Mouse (Mus musculus) forebrain, embryonic 13.5 days (tissue): ENCODE data around the gene Wipf1. TPM values are rescaled to one million over a fixed set of nuclear protein-coding genes. Genes with fewer than 3 reads are reported as not detected.
A peak's percentile ranks its signal among the peaks of the same experiment; 100 is the strongest.

Source experiments
- ATAC-seq: fragments of 200-750 bp; cut with Nextera tagmentation; 2 replicates; pipeline ENCODE4 v1.8.0; 2017
- H3K27ac ChIP-seq: fragments of 300-500 bp; sonication (generic); 2 replicates; pipeline ENCODE4 v1.5.1; 2015; ENCODE audit warnings: inconsistent platforms, mild to moderate bottlenecking, moderate library complexity
- H3K27me3 ChIP-seq: fragments of 300-500 bp; sonication (generic); 2 replicates; pipeline ENCODE4 v1.6.1; 2015; ENCODE audit warnings: mild to moderate bottlenecking, inconsistent platforms
- H3K36me3 ChIP-seq: fragments of 300-500 bp; sonication (generic); 2 replicates; pipeline ENCODE4 v1.6.1; 2015; ENCODE audit warnings: mild to moderate bottlenecking, inconsistent platforms; ENCODE audit not compliant: poor library complexity, severe bottlenecking
- H3K4me1 ChIP-seq: fragments of 300-500 bp; sonication (generic); 2 replicates; pipeline ENCODE4 v1.6.1; 2015; ENCODE audit warnings: inconsistent platforms
- H3K4me2 ChIP-seq: fragments of 300-500 bp; sonication (generic); 2 replicates; pipeline ENCODE4 v1.6.1; 2015; ENCODE audit warnings: inconsistent platforms, mild to moderate bottlenecking, moderate library complexity
- H3K4me3 ChIP-seq: fragments of 300-500 bp; sonication (generic); 2 replicates; pipeline ENCODE4 v1.5.1; 2015; ENCODE audit warnings: mild to moderate bottlenecking, inconsistent platforms
- H3K9ac ChIP-seq: fragments of 300-500 bp; sonication (generic); 2 replicates; pipeline ENCODE4 v1.6.1; 2015; ENCODE audit warnings: mild to moderate bottlenecking, inconsistent platforms
- H3K9me3 ChIP-seq: fragments of 300-500 bp; sonication (generic); replicated peaks from 2 replicates; pipeline ENCODE4 v1.6.1; 2016; ENCODE audit warnings: inconsistent platforms
- WGBS: fragments of 180-500 bp; shearing (Covaris S2); methylation state at CpG from one replicate; pipeline ENCODE4 v1.1.7; 2015; 5-methylcytosine and 5-hydroxymethylcytosine counted together
- polyA plus RNA-seq: library from polyadenylated mRNA; unstranded; fragments of >200 nt; fragmentation: Nextera tagmentation; extraction: Ambion mirVana; gene quantifications from 2 replicates; pipeline ENCODE4 v1.2.1, GENCODE M21; 2015

Gene Wipf1
- polyA plus RNA-seq, 1 experiment from 2014 or later, result 2.4 TPM

DNA sequence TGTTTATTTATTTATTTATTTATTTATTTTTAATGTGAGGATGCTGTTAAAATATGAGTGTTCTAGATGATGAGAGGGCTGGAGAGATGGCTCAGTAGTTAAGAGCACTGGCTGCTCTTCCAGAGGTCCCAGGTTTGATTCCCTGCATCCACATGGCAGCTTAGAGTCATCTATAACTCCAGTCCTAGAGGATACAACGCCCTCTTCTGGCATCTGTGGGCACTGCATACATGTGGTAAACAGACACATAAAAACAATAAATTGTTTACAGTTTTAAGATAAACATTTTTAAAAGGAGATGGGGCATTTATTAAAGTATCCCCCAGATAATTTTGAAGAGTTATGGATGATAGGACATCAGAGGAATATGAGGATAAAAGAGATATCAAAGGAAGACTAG lies 10.2 kb upstream of the Wipf1 start:
- Histone ChIP-seq H3K4me2 (no peak overlapping the region), H3K9me3 (no peaks in the 10 kb centered on the region), H3K36me3 (no peaks in the 10 kb centered on the region), H3K9ac (no peak overlapping the region), H3K27me3 (peaks cover 2% of the 10 kb centered on the region; the same call in 1 of the 2 replicates), H3K27ac (no peak overlapping the region), H3K4me1 (0 out of 2 replicates have a peak, but pooled peaks cover 6% of the 10 kb centered on the region), H3K4me3 (no peak overlapping the region)
- no peak for ATAC-seq
- 32% methylated on average over 1 of the region's 1 CpGs for WGBS

DNA sequence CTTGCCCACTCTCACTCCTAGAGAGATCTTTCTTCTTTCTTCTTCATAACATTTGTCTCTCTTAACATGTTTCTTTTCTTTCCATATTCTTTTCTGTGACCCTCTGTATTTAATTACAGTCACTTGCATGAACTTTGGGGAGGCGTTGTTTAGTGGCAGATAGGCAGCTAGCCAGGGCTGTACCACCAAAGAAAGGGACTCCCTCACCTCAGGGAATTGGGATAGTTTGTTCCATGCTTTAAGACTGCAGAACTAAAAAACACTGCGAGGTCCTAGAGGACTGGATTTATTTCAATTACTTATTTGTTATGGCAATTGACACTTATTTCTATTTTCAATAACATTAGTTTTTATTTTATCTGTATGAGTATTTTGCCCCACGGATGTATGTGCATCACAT lies 9.6 kb upstream of the Wipf1 start:
- H3K4me1 ChIP-seq, result 0 out of 2 replicates have a peak, but pooled peaks cover 6% of the 10 kb centered on the region
- H3K27ac ChIP-seq, result no peak overlapping the region
- H3K9ac ChIP-seq, result no peak overlapping the region
- no peak overlapping the region for H3K4me3 ChIP-seq
- 88% methylated on average over 3 of the region's 3 CpGs for WGBS
- H3K4me2 ChIP-seq, result no peak overlapping the region
- H3K27me3 ChIP-seq, result peaks cover 2% of the 10 kb centered on the region; the same call in 1 of the 2 replicates
- H3K36me3 ChIP-seq, result no peaks in the 10 kb centered on the region
- H3K9me3 ChIP-seq, result no peaks in the 10 kb centered on the region
- ATAC-seq, result no peak

DNA sequence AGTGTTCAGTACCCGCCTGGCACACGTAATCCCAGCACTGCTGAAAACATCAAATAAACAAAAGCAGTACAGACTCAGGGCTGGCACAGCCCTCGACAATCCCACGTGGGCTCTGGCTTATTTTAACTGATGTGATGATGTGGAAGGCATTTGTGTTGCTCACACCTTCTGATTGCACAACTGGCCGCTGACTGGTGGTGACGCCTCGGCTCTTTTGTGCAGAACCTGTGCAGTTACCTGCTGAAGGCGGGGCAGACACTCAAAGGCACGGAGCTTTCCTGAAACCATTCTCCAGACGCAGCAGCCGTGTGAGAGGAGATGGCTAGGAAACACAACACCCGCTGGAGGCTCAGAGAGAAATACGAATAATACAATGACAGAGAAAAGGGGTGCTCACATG lies 9.1 kb upstream of the Wipf1 start:
- H3K4me3 ChIP-seq, result no peak overlapping the region

DNA sequence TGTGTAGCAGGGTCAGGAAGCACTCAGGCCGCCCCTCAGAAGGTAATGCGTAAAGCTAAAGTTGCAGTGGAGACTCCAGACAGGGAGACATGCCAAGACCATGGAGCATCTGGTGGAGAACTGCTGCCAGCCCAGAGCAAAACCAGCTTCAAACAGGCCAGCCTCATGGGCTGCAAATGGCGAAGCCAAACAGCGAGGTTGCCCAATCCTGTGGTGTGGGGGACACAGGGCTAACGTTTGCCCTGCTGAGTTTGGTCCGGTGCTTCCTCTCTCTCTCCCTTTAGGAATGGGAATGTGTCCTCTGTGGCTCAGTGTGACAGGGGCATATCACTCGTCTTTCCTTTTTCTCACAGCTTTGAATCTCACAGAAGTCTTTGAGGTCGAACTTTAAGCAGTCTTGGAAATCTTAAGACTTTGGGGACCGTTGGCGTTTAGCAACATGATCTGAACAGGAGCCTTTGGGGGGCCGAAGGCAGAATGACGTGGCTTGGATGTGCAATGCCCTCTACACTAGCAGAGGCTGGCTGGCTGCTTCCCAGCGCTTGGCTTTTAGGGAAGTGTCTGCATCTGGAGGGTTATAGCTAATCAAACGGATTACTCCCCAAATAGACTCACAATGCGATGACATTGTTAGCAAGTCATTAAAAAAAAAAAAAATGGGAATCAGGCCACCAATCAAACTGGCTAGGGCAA lies 6.7 kb upstream of the Wipf1 start:
- no peaks in the 10 kb centered on the region for H3K36me3 ChIP-seq
- 84% methylated on average over 15 of the region's 15 CpGs for WGBS
- no peak overlapping the region for H3K27ac ChIP-seq
- no peak overlapping the region for H3K4me2 ChIP-seq
- 0 out of 2 replicates have a peak, but pooled peaks cover 6% of the 10 kb centered on the region for H3K4me1 ChIP-seq
- H3K9me3 ChIP-seq, result no peaks in the 10 kb centered on the region
- H3K4me3 ChIP-seq, result no peak overlapping the region
- H3K27me3 ChIP-seq, result peaks cover 2% of the 10 kb centered on the region; the same call in 1 of the 2 replicates
- ATAC-seq, result no peak
- H3K9ac ChIP-seq, result no peak overlapping the region

More for the DNA sequence above, 9.1 kb upstream of the Wipf1 start:
- Histone ChIP-seq H3K4me1 (0 out of 2 replicates have a peak, but pooled peaks cover 6% of the 10 kb centered on the region), H3K4me2 (no peak overlapping the region), H3K9me3 (no peaks in the 10 kb centered on the region), H3K27me3 (peaks cover 2% of the 10 kb centered on the region; the same call in 1 of the 2 replicates), H3K9ac (no peak overlapping the region), H3K36me3 (no peaks in the 10 kb centered on the region), H3K27ac (no peak overlapping the region)
- ATAC-seq, result no peak
- WGBS, result 83% methylated on average over 13 of the region's 13 CpGs

DNA sequence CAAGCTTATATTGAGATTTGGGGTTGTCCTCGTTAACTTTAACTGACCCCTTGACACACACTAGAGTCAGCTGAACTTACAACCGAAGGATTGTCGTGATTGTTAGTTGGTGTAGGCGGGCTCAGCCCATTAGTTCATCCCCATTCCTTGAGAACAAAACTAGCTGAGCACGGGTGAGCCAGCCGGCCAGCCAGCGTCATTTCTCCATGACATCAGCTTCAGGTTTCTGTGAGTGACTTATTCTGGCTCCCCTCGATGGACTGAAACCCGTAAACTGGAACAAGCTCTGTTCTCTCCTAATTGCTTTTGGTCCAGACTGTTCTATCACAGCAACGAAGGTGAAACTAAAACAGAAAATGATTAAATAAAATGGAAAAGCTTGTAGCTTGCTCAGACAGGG lies 5.2 kb upstream of the Wipf1 start:
- ATAC-seq, result no peak
- WGBS, result 58% methylated on average over 10 of the region's 10 CpGs
- peaks cover 6% of the 10 kb centered on the region; the same call in 1 of the 2 replicates for H3K27me3 ChIP-seq

DNA sequence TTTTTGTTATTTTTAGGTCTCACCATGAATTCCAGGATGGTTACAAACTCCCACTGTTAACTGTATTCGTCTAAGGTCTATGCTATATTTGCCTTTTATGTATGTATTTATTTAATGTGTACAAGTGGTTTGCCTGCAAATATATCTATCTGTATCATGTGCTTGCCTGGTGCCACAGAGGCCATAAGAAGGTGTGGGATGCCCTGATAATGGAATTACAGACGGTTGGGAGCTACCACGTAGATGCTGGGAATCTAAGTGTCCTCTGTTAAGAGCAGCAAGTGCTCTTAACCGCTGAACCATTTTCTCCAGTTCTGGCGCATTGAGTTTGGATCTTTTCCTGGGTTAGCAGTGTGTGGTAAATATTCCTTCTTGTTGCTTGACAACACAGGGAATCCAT lies 953 bp upstream of the Wipf1 start:
- Histone ChIP-seq H3K4me2 (no peak overlapping the region), H3K9ac (no peak overlapping the region), H3K4me1 (peaks cover 14% of the 10 kb centered on the region), H3K27me3 (peaks cover 10% of the 10 kb centered on the region; the same call in 1 of the 2 replicates), H3K9me3 (no peaks in the 10 kb centered on the region), H3K36me3 (no peaks in the 10 kb centered on the region), H3K4me3 (no peak overlapping the region), H3K27ac (no peak overlapping the region)
- WGBS, result 77% methylated on average over 5 of the region's 5 CpGs
- ATAC-seq, result no peak

More for the DNA sequence above, 5.2 kb upstream of the Wipf1 start:
- no peaks in the 10 kb centered on the region for H3K9me3 ChIP-seq
- no peak overlapping the region for H3K4me2 ChIP-seq
- H3K27ac ChIP-seq, result no peak overlapping the region
- no peaks in the 10 kb centered on the region for H3K36me3 ChIP-seq
- no peak overlapping the region for H3K9ac ChIP-seq
- peaks cover 4% of the 10 kb centered on the region for H3K4me1 ChIP-seq
- no peak overlapping the region for H3K4me3 ChIP-seq

DNA sequence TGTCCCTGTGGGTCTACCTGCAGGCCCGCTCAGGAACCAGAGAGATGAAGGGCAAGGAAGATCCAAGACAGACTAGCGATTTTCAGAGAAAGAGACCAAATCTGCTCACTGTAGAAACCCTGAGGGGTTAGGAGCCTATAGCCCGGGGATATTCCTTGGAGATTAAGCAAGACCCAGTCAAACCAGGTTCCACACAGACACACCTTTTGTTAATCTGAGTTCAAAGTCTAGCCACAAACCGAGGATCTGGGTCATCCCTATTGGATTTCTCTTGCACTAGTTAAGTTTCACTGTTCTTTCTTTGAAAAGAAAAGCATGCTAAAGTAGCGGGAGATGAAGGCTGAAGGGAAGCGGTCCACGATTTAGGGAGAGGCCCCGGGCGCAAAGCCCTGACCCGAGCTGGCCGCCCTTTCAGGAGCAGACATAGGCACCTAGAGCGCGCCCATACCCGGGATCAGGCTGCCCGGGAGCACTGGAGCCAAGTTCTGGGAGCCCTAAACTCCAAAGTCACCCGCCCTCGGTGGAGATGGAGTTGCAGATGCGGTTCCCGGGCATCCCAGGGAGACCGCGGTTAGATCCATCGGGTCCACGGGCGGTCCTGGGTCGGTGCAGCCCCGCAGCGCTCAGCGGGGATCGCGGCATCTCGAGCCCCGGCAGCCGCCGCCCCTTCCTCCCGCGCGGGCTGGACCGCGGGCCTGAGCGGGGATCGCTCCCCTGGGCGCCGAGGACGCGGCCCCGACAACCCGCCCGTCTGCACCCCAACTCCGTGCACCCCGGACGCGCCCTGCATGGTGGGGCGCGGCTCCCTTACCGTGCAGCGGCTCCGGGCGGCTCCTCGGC lies 798 bp downstream of the Wipf1 start:
- WGBS, result 2% methylated on average over 58 of the region's 59 CpGs
- peak; percentile 82 for ATAC-seq
- H3K36me3 ChIP-seq, result no peaks in the 10 kb centered on the region
- peaks cover 10% of the 10 kb centered on the region; the same call in 1 of the 2 replicates for H3K27me3 ChIP-seq
- peak overlapping the region; percentile 83 for H3K9ac ChIP-seq
- peak overlapping the region; percentile 78 for H3K4me3 ChIP-seq
- H3K4me1 ChIP-seq, result peaks cover 14% of the 10 kb centered on the region
- no peaks in the 10 kb centered on the region for H3K9me3 ChIP-seq
- no peak overlapping the region; the same call in none of the 2 replicates for H3K27ac ChIP-seq
- H3K4me2 ChIP-seq, result peak overlapping the region; percentile 94

DNA sequence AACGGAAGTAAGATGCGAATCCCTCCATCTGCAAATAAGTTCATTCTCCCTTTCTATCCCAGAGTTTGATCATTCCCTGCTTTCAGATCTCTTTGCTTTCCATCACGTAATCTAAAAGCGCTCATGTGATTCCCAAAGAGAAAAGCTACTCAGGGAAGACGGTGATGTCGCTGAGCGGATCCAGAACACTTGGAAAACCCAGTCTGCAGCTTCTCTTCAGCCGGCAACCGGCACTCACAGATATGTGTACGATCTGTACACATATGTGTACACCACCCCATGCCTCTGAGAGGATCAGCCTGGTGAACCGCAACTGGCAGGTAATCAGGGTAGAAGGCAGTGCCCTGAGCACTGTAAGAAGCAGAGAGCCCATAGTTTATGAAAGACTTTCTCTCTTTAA lies 1.6 kb downstream of the Wipf1 start:
- Histone ChIP-seq H3K4me3 (no peak overlapping the region), H3K27me3 (peaks cover 10% of the 10 kb centered on the region; the same call in 1 of the 2 replicates), H3K4me1 (peaks cover 14% of the 10 kb centered on the region), H3K27ac (no peak overlapping the region), H3K9me3 (no peaks in the 10 kb centered on the region), H3K36me3 (no peaks in the 10 kb centered on the region), H3K4me2 (peak overlapping the region; percentile 94), H3K9ac (no peak overlapping the region)
- no peak for ATAC-seq
- WGBS, result 85% methylated on average over 11 of the region's 11 CpGs

DNA sequence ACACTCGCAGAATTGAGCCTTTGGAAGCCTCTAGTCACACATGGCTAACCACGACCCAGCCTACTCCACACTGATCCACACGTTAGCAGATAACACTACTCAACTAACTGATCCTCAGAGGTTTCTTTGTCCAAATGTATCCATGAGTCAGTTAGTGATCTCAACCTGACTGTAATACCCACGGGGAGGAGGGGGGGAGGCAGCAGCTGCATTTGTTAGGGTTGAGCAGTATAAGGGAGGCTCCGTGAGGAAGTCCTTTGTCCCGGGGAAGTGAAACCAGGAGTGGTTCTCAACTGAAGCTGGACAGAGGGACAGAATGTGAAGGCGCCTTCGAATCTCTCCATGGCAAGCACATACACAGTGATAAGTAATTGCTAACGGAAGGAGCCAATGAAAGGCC lies 2.8 kb downstream of the Wipf1 start:
- Histone ChIP-seq H3K4me3 (no peak overlapping the region), H3K9me3 (no peaks in the 10 kb centered on the region), H3K9ac (no peak overlapping the region), H3K4me2 (no peak overlapping the region), H3K27me3 (peaks cover 10% of the 10 kb centered on the region; the same call in 1 of the 2 replicates), H3K27ac (no peak overlapping the region), H3K36me3 (no peaks in the 10 kb centered on the region), H3K4me1 (peaks cover 22% of the 10 kb centered on the region)
- WGBS, result 81% methylated on average over 9 of the region's 9 CpGs
- no peak for ATAC-seq

DNA sequence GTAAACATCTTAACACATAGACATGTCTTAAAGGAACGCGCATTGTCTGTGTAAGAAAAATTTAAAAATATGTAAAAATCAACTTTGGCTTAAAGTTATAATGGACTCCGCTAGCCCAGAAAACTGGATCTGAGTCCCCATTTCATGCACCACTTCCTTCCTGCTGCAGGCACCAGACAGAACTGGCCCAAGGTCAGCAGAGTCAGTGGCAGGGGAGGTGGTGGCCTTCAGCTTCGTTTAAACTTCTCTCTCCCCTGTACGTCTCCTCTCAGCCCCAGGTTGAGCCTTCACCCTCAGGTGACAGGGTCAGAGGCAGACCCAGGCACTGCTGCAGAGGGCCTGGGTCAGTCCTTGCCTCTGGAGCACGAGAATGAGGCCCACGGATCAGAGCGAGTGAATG lies 6.6 kb downstream of the Wipf1 start:
- no peaks in the 10 kb centered on the region for H3K36me3 ChIP-seq
- no peak overlapping the region for H3K27ac ChIP-seq
- peaks cover 9% of the 10 kb centered on the region; the same call in 1 of the 2 replicates for H3K4me1 ChIP-seq
- ATAC-seq, result no peak
- no peak overlapping the region for H3K4me3 ChIP-seq
- no peak overlapping the region for H3K4me2 ChIP-seq
- peaks cover 5% of the 10 kb centered on the region; the same call in 1 of the 2 replicates for H3K27me3 ChIP-seq
- no peaks in the 10 kb centered on the region for H3K9me3 ChIP-seq
- no peak overlapping the region for H3K9ac ChIP-seq
- 75% methylated on average over 8 of the region's 8 CpGs for WGBS

DNA sequence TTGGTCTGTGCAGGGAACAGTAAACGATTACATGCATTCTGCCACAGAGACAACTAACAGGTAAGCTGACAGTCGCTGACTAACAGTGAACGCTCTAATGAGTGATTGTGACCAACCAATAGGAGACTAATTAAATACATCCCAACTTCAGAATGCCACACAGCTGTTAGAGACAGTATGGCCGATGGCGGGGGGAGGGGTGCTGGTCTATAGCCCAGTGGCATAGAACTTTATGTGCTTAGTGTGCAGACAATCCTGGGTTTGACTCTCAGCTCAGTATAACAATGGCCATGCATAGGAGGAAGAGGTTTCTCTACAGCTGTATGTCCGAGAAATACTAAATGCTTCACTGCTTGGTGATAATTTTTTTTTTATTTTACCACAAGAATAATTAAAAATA lies 7.2 kb downstream of the Wipf1 start:
- no peak overlapping the region for H3K9ac ChIP-seq
- H3K4me3 ChIP-seq, result no peak overlapping the region
- H3K9me3 ChIP-seq, result no peaks in the 10 kb centered on the region
- no peak for ATAC-seq
- H3K27me3 ChIP-seq, result peaks cover 5% of the 10 kb centered on the region; the same call in 1 of the 2 replicates
- H3K4me1 ChIP-seq, result peaks cover 9% of the 10 kb centered on the region; the same call in 1 of the 2 replicates
- H3K36me3 ChIP-seq, result no peaks in the 10 kb centered on the region
- 57% methylated on average over 6 of the region's 6 CpGs for WGBS
- H3K4me2 ChIP-seq, result no peak overlapping the region
- no peak overlapping the region for H3K27ac ChIP-seq

DNA sequence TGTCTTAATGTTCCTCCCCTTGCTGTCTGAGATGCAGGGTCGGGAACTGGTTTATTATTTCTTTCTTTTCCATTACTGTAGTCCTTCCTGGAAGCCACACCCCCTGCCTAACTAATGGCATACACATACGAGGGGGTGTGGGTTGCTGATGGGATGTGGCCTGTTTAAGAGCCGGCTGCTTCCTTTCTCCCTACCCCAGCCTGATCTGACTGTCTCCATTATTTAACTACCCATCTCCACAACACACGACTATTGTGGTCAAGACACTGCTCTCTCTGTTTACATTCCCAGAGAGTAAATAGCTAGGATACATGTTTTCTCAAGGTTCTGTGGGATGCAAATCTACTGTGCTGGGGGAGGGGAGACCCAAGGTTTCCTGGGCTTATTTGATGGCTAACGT lies 7.8 kb downstream of the Wipf1 start:
- H3K27ac ChIP-seq, result no peak overlapping the region
- no peak overlapping the region for H3K4me2 ChIP-seq
- H3K36me3 ChIP-seq, result no peaks in the 10 kb centered on the region
- WGBS, result 44% methylated on average over 5 of the region's 5 CpGs
- H3K9ac ChIP-seq, result no peak overlapping the region
- H3K4me3 ChIP-seq, result no peak overlapping the region
- ATAC-seq, result no peak
- H3K27me3 ChIP-seq, result no peaks in the 10 kb centered on the region
- no peaks in the 10 kb centered on the region for H3K9me3 ChIP-seq
- H3K4me1 ChIP-seq, result peaks cover 9% of the 10 kb centered on the region; the same call in 1 of the 2 replicates
